Mouse (Mus musculus): Measurements from ENCODE around the gene Zzz3. TPM values are rescaled to one million over a fixed set of nuclear protein-coding genes. Genes with fewer than 3 reads are reported as not detected.

The Zzz3 gene
- total RNA-seq (2021) = 10 to 100 TPM; 35.9 to 37.6 TPM
- long read RNA-seq, experiment 1, full-length matches to known transcripts = 12 of 29 reads
- long read RNA-seq, experiment 1, partial matches to known transcripts = 4 of 29 reads
- long read RNA-seq, experiment 1, other reads (novel, unspliced or antisense) = 13 of 29 reads
- long read RNA-seq, experiment 2, full-length matches to known transcripts = 13 of 31 reads
- long read RNA-seq, experiment 2, partial matches to known transcripts = 5 of 31 reads
- long read RNA-seq, experiment 2, other reads (novel, unspliced or antisense) = 13 of 31 reads

- DNase-seq = peak; percentile 96
Measured at GRCm38 (mm10) chr3:152395350-152396277, at the start of gene Zzz3. Zzz3 (plus strand) TSS chr3:152395473.

GRCm38 (mm10) chr3:152345732-152346632 is 49.3 kb upstream of the Zzz3 start, which contains the start of gene Usp33:
Usp33 (plus strand) TSS chr3:152346478.
- peak; percentile 99 for DNase-seq

- DNase-seq = peak; percentile 68
Measured at GRCm38 (mm10) chr3:152346633-152347141, 48.6 kb upstream of the Zzz3 start.

- DNase-seq = no peak
Measured at GRCm38 (mm10) chr3:152347227-152347626, 48.0 kb upstream of the Zzz3 start.

- DNase-seq = peak; percentile 47
Measured at GRCm38 (mm10) chr3:152348011-152348830, 47.1 kb upstream of the Zzz3 start.

GRCm38 (mm10) chr3:152350431-152350830 is 44.8 kb upstream of the Zzz3 start:
- no peak for DNase-seq

GRCm38 (mm10) chr3:152350966-152351365 is 44.3 kb upstream of the Zzz3 start:
- DNase-seq = peak; percentile 7

- DNase-seq = no peak
Measured at GRCm38 (mm10) chr3:152352289-152352688, 43.0 kb upstream of the Zzz3 start.

GRCm38 (mm10) chr3:152353434-152354177 is 41.7 kb upstream of the Zzz3 start:
- no peak for DNase-seq

GRCm38 (mm10) chr3:152355361-152355760 is 39.9 kb upstream of the Zzz3 start:
- peak; percentile 38 for DNase-seq

- no peak for DNase-seq
Measured at GRCm38 (mm10) chr3:152356751-152357150, 38.5 kb upstream of the Zzz3 start.

- DNase-seq = no peak
Measured at GRCm38 (mm10) chr3:152359151-152359550, 36.1 kb upstream of the Zzz3 start.

GRCm38 (mm10) chr3:152364181-152364580 is 31.1 kb upstream of the Zzz3 start:
- no peak for DNase-seq

GRCm38 (mm10) chr3:152376063-152376462 is 19.2 kb upstream of the Zzz3 start:
- no peak for DNase-seq

GRCm38 (mm10) chr3:152384106-152384505 is 11.2 kb upstream of the Zzz3 start:
- no peak for DNase-seq

GRCm38 (mm10) chr3:152396278-152396987 is 1.2 kb downstream of the Zzz3 start:
- peak; percentile 99 for DNase-seq

- DNase-seq = no peak
Measured at GRCm38 (mm10) chr3:152396988-152397314, 1.7 kb downstream of the Zzz3 start.

GRCm38 (mm10) chr3:152397335-152397940 is 2.2 kb downstream of the Zzz3 start:
- DNase-seq = no peak

- DNase-seq = no peak
Measured at GRCm38 (mm10) chr3:152400441-152400840, 5.2 kb downstream of the Zzz3 start.

Measured in adrenal gland, postnatal 10 days (tissue).